Mouse (Mus musculus) cortical plate, adult 2 months (tissue): ENCODE data around the gene Astn1.

Experiments
- CTCF ChIP-seq: fragments of 200-500 bp; IDR thresholded peaks from 2 replicates; pipeline ENCODE4 v1.5.1; 2011; ENCODE audit warnings: mild to moderate bottlenecking, control low read depth, low read length; ENCODE audit not compliant: insufficient read depth; ENCODE audit errors: extremely low read depth
- POLR2A ChIP-seq: fragments of 200-500 bp; IDR thresholded peaks from 2 replicates; pipeline ENCODE4 v1.6.1; 2011; ENCODE audit warnings: mild to moderate bottlenecking, low read length, control low read depth; ENCODE audit not compliant: insufficient read depth; ENCODE audit errors: extremely low read depth

DNA sequence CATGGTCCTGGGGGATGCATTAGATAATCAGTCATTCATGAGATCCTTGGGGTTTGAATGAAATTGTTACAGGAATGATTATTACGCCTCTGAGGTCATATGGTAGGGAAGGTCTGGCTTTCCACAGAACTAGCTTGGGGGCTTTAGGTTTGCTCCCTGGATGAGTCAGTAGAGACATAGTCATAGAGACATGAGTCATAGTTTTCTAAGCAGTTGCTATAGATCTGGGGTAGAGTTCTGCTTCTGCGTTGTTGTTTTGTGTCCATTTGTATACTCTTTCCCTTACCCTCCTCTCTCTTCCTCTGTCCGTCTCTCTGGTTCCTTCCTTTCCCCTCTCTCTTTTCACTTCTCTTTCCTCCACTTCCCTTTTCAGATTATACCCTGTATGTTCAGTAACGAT, 243.5 kb downstream of the Astn1 start:
- TF ChIP-seq POLR2A (no peak), CTCF (no peak)
